Mouse (Mus musculus) intestine, embryonic 14.5 days (tissue): ENCODE measurements around the gene Dpp4. TPM values are rescaled to one million over a fixed set of nuclear protein-coding genes. Genes with fewer than 3 reads are reported as not detected.

ENCODE experiments used
- ATAC-seq: fragments of 200-750 bp; cut with Nextera tagmentation; replicated peaks from 2 replicates; pipeline ENCODE4 v1.8.0; 2017; ENCODE audit warnings: low read depth, moderate number of reproducible peaks, moderate TSS enrichment, moderate library complexity; ENCODE audit not compliant: low FRiP score, low TSS enrichment
- DNase-seq: peaks from one replicate; pipeline ENCODE4 v3.0.0-alpha.2; 2018; ENCODE audit warnings: low spot score
- H3K27ac ChIP-seq: fragments of 300-500 bp; sonication (generic); 2 replicates; pipeline ENCODE4 v1.5.1; 2014; ENCODE audit warnings: low read depth, mild to moderate bottlenecking, control low read depth
- H3K27me3 ChIP-seq: fragments of 300-500 bp; sonication (generic); replicated peaks from 2 replicates; pipeline ENCODE4 v1.6.1; 2014; ENCODE audit warnings: low read length, control low read depth; ENCODE audit not compliant: control insufficient read depth, insufficient read depth
- H3K36me3 ChIP-seq: fragments of 300-500 bp; sonication (generic); 2 replicates; pipeline ENCODE4 v1.6.1; 2014; ENCODE audit warnings: low read length, control low read depth; ENCODE audit not compliant: control insufficient read depth, insufficient read depth
- H3K4me1 ChIP-seq: fragments of 300-500 bp; sonication (generic); replicated peaks from 2 replicates; pipeline ENCODE4 v1.6.1; 2014; ENCODE audit warnings: low read length, control low read depth, mixed read lengths; ENCODE audit not compliant: control insufficient read depth, insufficient read depth
- H3K4me2 ChIP-seq: fragments of 300-500 bp; sonication (generic); 2 replicates; pipeline ENCODE4 v1.6.1; 2014; ENCODE audit warnings: low read length
- H3K4me3 ChIP-seq: fragments of 300-500 bp; sonication (generic); 2 replicates; pipeline ENCODE4 v1.5.1; 2014; ENCODE audit warnings: low read depth, low read length, control low read depth, mixed read lengths
- H3K9ac ChIP-seq: fragments of 300-500 bp; sonication (generic); 2 replicates; pipeline ENCODE4 v1.6.1; 2014; ENCODE audit warnings: mild to moderate bottlenecking, low read length
- H3K9me3 ChIP-seq: fragments of 300-500 bp; sonication (generic); 2 replicates; pipeline ENCODE4 v1.6.1; 2016; ENCODE audit warnings: low read length, control low read depth; ENCODE audit not compliant: control insufficient read depth
- WGBS: fragments of 180-500 bp; shearing (Covaris S2); extraction: QIAGEN DNeasy Blood & Tissue Kit; methylation state at CpG from one replicate; pipeline ENCODE4 v1.1.7; 2014; 5-methylcytosine and 5-hydroxymethylcytosine counted together
- polyA plus RNA-seq: library from polyadenylated mRNA; unstranded; fragments of >200 nt; fragmentation: Nextera tagmentation; extraction: Ambion mirVana; gene quantifications from 2 replicates; pipeline ENCODE4 v1.2.1, GENCODE M21; 2014

Dpp4 gene
- polyA plus RNA-seq, 1 experiment from 2014 or later: 69.8 TPM

- WGBS: 91% methylated on average over 4 of the region's 4 CpGs
- H3K36me3 ChIP-seq: no peaks in the 10 kb centered on the region
- no peak for DNase-seq
These were observed 23.2 kb downstream of the Dpp4 start for GRCm38 (mm10) chr2:62388841-62389240.

DNA sequence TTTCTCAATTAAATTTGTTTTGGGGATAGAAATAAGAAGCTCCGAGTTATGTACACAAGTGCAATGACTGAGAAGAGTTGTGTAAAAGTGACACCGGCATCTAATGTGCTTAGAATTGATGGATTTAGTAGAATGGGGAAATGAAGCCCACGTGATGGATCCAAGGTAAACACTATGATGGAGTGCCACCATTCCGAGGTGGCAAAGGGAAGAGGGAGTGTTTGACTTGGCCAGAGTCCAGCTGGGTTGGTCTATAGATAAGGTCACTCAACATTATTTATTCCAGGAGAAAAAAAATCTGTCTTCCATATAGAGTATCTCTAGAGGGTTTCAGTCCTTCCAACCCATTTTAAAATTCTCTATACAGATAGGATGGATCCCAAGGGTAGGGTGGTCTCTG, 28.8 kb downstream of the Dpp4 start:
- DNase-seq (no peak), ATAC-seq (peak; percentile 80)
- 52% methylated on average over 4 of the region's 4 CpGs for WGBS
- no peaks in the 10 kb centered on the region for H3K27me3 ChIP-seq
- no peak overlapping the region for H3K4me2 ChIP-seq
- H3K36me3 ChIP-seq: no peaks in the 10 kb centered on the region
- H3K9me3 ChIP-seq: no peaks in the 10 kb centered on the region
- H3K4me1 ChIP-seq: no peaks in the 10 kb centered on the region
- no peak overlapping the region for H3K4me3 ChIP-seq
- H3K9ac ChIP-seq: no peak overlapping the region
- H3K27ac ChIP-seq: no peak overlapping the region

More at GRCm38 (mm10) chr2:62388841-62389240, 23.2 kb downstream of the Dpp4 start:
- Histone ChIP-seq H3K4me3 (no peak overlapping the region), H3K9ac (no peak overlapping the region), H3K4me1 (no peaks in the 10 kb centered on the region), H3K4me2 (no peak overlapping the region), H3K27ac (no peak overlapping the region), H3K9me3 (no peaks in the 10 kb centered on the region), H3K27me3 (no peaks in the 10 kb centered on the region)
- no peak for ATAC-seq

- Histone ChIP-seq H3K27ac (no peak overlapping the region), H3K9me3 (no peaks in the 10 kb centered on the region), H3K36me3 (no peaks in the 10 kb centered on the region), H3K9ac (no peak overlapping the region), H3K4me1 (no peaks in the 10 kb centered on the region), H3K4me3 (no peak overlapping the region), H3K27me3 (no peaks in the 10 kb centered on the region), H3K4me2 (no peak overlapping the region)
- ATAC-seq (no peak), DNase-seq (no peak)
- WGBS: 75% methylated on average over 5 of the region's 5 CpGs
These were observed 29.6 kb downstream of the Dpp4 start for GRCm38 (mm10) chr2:62382440-62382839.

- no peaks in the 10 kb centered on the region for H3K36me3 ChIP-seq
- H3K27me3 ChIP-seq: no peaks in the 10 kb centered on the region
- DNase-seq (no peak), ATAC-seq (no peak)
- H3K4me1 ChIP-seq: no peaks in the 10 kb centered on the region
- H3K4me2 ChIP-seq: no peak overlapping the region
- no peak overlapping the region for H3K9ac ChIP-seq
- no peak overlapping the region for H3K4me3 ChIP-seq
- no peaks in the 10 kb centered on the region for H3K9me3 ChIP-seq
- WGBS: 84% methylated on average over 6 of the region's 6 CpGs
- no peak overlapping the region for H3K27ac ChIP-seq
These were observed 30.3 kb downstream of the Dpp4 start for GRCm38 (mm10) chr2:62381756-62382155.

- Histone ChIP-seq H3K4me2 (no peak overlapping the region), H3K9ac (no peak overlapping the region), H3K27ac (no peak overlapping the region), H3K4me1 (no peaks in the 10 kb centered on the region), H3K9me3 (no peaks in the 10 kb centered on the region), H3K27me3 (no peaks in the 10 kb centered on the region), H3K36me3 (no peaks in the 10 kb centered on the region), H3K4me3 (no peak overlapping the region)
- no peak for ATAC-seq
- 83% methylated on average over 11 of the region's 11 CpGs for WGBS
- no peak for DNase-seq
These were observed 38.3 kb downstream of the Dpp4 start for GRCm38 (mm10) chr2:62373692-62374091.

GRCm38 (mm10) chr2:62370048-62370447, 42.0 kb downstream of the Dpp4 start:
- ATAC-seq: no peak
- H3K27ac ChIP-seq: no peak overlapping the region
- H3K4me3 ChIP-seq: no peak overlapping the region
- no peak overlapping the region for H3K9ac ChIP-seq
- DNase-seq: no peak
- WGBS: 71% methylated on average over 2 of the region's 2 CpGs
- H3K4me1 ChIP-seq: no peaks in the 10 kb centered on the region
- no peak overlapping the region for H3K4me2 ChIP-seq
- H3K36me3 ChIP-seq: no peaks in the 10 kb centered on the region
- no peaks in the 10 kb centered on the region for H3K9me3 ChIP-seq
- no peaks in the 10 kb centered on the region for H3K27me3 ChIP-seq

DNA sequence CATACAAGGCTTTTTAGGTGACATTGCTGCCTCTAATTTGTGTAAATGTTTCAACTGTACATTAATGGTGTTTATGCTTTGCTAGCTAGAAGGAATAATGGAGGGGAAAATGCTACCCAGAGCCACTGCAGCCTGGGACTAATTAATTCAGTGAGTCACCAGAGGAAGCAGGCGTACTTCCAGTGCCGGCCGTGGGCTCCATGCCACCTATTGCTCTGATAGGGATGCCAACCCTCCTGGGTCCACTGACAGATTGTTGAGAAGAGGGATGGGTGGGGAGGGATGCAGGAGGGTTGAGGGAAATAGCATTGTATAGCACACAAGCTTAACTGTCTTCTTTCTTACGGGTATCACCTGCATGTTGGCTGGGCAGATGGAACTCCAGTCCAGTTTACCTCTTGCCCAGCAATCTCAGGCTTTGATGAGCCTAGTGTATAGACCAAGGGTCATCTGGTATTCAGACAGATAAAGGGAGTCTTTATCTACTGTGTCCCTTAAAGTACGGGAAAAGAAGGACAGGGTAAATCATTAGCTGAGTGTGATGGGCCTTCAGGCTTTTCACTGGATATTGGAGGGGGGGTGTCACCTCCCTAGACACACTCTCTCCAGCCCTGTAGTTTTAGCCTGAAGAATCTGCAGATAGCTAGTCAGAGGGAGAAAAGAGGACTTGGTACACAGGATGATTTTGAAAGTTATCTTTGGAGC, 43.5 kb downstream of the Dpp4 start:
- WGBS: 83% methylated on average over 5 of the region's 5 CpGs
- Histone ChIP-seq H3K27ac (no peak overlapping the region), H3K27me3 (no peaks in the 10 kb centered on the region), H3K4me1 (no peaks in the 10 kb centered on the region), H3K36me3 (no peaks in the 10 kb centered on the region), H3K9me3 (no peaks in the 10 kb centered on the region), H3K4me3 (no peak overlapping the region), H3K4me2 (no peak overlapping the region), H3K9ac (no peak overlapping the region)
- ATAC-seq (no peak; the same call in 1 of the 2 replicates), DNase-seq (no peak)

GRCm38 (mm10) chr2:62363606-62364005, 48.4 kb downstream of the Dpp4 start:
- Histone ChIP-seq H3K4me2 (no peak overlapping the region), H3K9me3 (no peaks in the 10 kb centered on the region), H3K27ac (no peak overlapping the region), H3K4me1 (no peaks in the 10 kb centered on the region), H3K4me3 (no peak overlapping the region), H3K36me3 (no peaks in the 10 kb centered on the region), H3K9ac (no peak overlapping the region), H3K27me3 (no peaks in the 10 kb centered on the region)
- WGBS: 73% methylated on average over 4 of the region's 4 CpGs
- DNase-seq (no peak), ATAC-seq (no peak)

- DNase-seq: no peak
- no peak for ATAC-seq
- no peaks in the 10 kb centered on the region for H3K9me3 ChIP-seq
These were observed 49.8 kb downstream of the Dpp4 start for GRCm38 (mm10) chr2:62362211-62362610.

More at GRCm38 (mm10) chr2:62362211-62362610, 49.8 kb downstream of the Dpp4 start:
- 91% methylated on average over 9 of the region's 9 CpGs for WGBS
- Histone ChIP-seq H3K27me3 (no peaks in the 10 kb centered on the region), H3K9ac (no peak overlapping the region), H3K4me1 (no peaks in the 10 kb centered on the region), H3K36me3 (no peaks in the 10 kb centered on the region), H3K4me3 (no peak overlapping the region), H3K4me2 (no peak overlapping the region), H3K27ac (no peak overlapping the region)
